Mouse (Mus musculus) T-helper 2 cell (primary cell): ENCODE data around the gene Hipk3.

Experiments
- in situ Hi-C: fragments of 300-600 bp; cut with MboI, MseI; formaldehyde crosslinking; loops from one replicate; pipeline ENCODE4 v1.15.1; 2025; ENCODE audit warnings: high pct_unique_total_duplicates

The Hipk3 gene

DNA sequence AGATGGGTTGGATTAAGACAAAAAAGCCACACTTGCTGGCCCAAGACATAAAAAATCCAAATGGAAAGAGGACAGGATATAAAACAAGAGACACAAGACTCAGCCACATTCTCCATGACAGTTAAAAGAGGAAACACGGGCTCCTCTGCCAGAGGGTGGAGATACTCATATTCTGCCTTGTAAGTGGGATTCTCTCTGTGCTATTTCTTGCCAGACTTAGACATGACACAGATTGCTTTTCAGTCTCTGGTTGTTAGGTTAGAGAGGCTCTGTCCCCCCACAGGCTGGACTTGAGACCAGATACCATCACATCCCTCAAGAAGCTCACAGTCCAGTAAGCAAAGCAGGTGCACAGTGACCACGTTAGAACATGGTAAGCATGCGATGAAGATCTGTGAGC is 81.2 kb downstream of the Hipk3 start:
- in situ Hi-C loops, result loop anchor here (10.0 kb wide), 1 partner anchor 278 kb away; no protein-coding TSS in a partner anchor

DNA sequence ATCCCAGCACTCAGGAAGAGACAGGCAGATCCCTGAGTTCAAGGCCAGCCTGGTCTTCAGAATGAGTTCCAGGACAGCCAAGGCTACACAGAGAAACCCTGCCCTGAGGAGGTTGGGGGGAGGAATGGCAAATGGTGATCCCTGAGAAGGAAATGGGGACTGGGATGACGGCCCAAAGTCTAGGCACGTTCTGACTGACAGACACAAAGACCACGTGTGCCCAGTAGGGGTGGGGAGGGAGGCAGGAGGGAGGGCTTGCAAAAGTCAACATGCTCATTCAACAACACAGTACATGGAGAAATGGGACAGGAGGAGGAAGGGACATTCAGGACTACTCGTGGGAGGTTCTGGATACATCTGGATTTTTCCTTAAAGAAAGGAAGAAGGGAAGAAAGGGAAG is 81.8 kb downstream of the Hipk3 start:
- in situ Hi-C loops, result loop anchor here (10.0 kb wide), 1 partner anchor 278 kb away; no protein-coding TSS in a partner anchor

DNA sequence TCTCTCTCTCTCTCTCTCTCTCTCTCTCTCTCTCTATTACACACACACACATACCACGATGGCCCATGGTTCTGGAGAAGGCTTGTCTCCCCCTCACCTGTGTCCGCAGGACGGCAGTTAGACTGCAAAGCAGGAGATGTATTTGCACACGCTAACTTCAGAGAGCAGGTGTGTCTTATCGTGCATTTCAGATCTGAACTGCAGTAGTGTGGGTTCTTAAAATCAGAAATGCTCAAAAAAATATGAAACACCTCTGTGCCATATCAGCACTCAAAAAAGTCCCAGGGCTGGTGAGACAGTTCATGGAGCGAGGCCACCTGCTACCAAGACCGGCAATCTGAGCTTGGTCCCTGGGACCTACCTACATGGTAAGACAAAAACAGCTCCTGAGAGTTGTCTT is 82.4 kb downstream of the Hipk3 start:
- in situ Hi-C loops, result loop anchor here (10.0 kb wide), 1 partner anchor 277 kb away; no protein-coding TSS in a partner anchor

GRCm38 (mm10) chr2:104410963-104411545 is 83.2 kb downstream of the Hipk3 start, which contains the start of gene D430041D05Rik:
Gene D430041D05Rik (minus strand): TSS chr2:104411013.
- in situ Hi-C loops, result loop anchor here (10.0 kb wide), 1 partner anchor 276 kb away; no protein-coding TSS in a partner anchor

GRCm38 (mm10) chr2:104409851-104410821 is 84.1 kb downstream of the Hipk3 start:
- in situ Hi-C loops, result loop anchor here (10.0 kb wide), 1 partner anchor 275 kb away; no protein-coding TSS in a partner anchor

DNA sequence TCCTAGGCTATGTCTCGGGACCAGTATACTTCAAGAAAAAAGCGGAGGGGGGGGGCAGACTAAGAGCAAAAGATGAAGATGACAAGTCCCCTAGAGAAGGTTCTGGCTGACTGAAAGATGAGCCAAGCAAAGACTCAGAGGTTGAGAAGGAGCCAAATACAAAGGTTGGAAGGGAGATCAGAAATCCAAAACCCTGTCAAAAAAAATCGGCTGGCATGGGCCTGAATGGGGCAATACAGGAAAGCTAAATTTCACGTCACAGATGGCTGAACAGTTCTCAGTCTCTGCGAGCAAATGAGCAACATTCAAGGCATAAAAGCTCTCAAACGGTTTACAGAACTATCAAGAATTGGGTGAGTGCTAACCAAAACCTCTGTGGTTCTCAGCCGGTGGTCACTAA is 85.9 kb downstream of the Hipk3 start:
- in situ Hi-C loops, result no loop called here

DNA sequence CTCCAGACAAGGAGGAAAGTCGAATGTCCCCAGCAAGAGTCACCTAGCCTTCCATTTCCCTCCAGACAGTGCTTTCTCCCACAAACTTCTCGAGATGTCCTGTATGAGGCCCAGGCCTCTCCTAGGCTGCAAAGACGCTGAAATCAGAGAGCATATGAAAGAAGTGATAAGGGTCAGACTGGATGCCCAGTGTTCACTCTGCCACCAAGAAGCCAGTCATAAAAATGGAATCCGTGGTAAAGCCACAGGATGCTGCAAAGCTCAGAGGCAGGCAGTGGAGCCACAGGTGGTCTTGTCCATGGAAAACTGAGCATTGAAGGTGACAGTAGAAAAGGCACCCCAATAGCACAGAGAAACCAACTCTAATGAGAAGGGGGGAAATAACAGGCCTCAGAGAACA is 86.3 kb downstream of the Hipk3 start:
- in situ Hi-C loops, result no loop called here

GRCm38 (mm10) chr2:104404036-104404435 is 90.2 kb downstream of the Hipk3 start:
- in situ Hi-C loops, result no loop called here

DNA sequence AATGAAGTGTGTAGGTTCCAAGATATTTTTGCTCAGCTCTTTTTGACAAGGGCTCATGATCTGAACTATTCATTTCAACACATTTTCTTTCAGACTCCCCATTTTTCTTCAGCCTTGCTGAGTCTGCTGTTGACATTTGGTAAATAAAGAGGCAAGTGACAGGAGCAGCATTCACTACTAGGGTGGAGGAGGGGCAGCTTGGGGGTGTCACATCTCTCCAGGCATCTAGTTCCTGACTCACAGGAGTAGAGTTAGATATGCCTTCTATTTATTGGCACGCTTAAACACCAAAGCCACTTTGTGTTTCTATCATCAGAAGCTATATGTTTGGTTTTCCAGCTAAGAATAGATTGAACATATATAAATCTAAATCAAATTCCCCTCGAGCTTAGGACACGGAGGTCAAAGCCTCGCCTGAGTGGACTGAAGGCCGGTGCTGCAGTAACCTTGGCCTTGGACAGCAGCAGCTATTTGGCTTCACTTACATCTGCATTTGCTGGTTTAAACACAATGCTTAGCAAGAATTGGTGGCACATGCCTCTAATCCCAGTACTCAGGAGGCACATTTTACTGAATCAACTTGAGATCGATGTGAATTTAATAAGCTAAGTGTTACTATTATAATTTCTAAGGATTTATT is 95.5 kb downstream of the Hipk3 start:
- in situ Hi-C loops, result no loop called here

DNA sequence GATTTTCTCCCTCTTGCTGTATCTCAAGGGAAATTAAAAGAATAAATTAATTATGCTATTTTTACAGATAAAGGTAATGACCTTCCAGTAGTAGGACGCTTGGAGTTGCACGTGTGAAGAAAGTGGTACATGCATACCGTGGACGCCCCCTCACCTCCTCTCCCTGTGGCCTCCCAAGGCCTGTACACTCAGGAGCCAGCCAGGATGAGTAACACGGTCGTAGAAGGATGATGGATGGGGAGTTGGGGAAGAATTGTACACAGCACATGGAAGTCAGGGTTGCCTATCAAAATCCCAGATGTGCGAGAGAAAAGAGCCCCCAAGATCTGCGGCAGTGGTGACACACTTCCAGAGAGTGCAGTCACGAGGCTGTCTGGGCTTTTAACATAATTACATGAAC is 98.3 kb downstream of the Hipk3 start:
- in situ Hi-C loops, result no loop called here

GRCm38 (mm10) chr2:104394769-104395168 is 99.5 kb downstream of the Hipk3 start:
- in situ Hi-C loops, result no loop called here

GRCm38 (mm10) chr2:104392700-104393312 is 101.4 kb downstream of the Hipk3 start:
- in situ Hi-C loops, result no loop called here

GRCm38 (mm10) chr2:104389231-104389630 is 105.0 kb downstream of the Hipk3 start:
- in situ Hi-C loops, result no loop called here

GRCm38 (mm10) chr2:104385941-104386340 is 108.3 kb downstream of the Hipk3 start:
- in situ Hi-C loops, result no loop called here

GRCm38 (mm10) chr2:104383589-104383988 is 110.7 kb downstream of the Hipk3 start:
- in situ Hi-C loops, result no loop called here

GRCm38 (mm10) chr2:104382813-104383212 is 111.4 kb downstream of the Hipk3 start:
- in situ Hi-C loops, result no loop called here

- in situ Hi-C loops, result no loop called here
Measured at GRCm38 (mm10) chr2:104379304-104379703, 114.9 kb downstream of the Hipk3 start.

GRCm38 (mm10) chr2:104378791-104379190 is 115.5 kb downstream of the Hipk3 start:
- in situ Hi-C loops, result no loop called here

GRCm38 (mm10) chr2:104377990-104378389 is 116.3 kb downstream of the Hipk3 start:
- in situ Hi-C loops, result no loop called here
